Mouse (Mus musculus): ENCODE results near the gene Snx15. TPM values are rescaled to one million over a fixed set of nuclear protein-coding genes. Genes with fewer than 3 reads are reported as not detected.

Gene Snx15
- total and polyA plus RNA-seq, 3 experiments, result 15.3 to 15.7 (median 15.6) TPM

DNA sequence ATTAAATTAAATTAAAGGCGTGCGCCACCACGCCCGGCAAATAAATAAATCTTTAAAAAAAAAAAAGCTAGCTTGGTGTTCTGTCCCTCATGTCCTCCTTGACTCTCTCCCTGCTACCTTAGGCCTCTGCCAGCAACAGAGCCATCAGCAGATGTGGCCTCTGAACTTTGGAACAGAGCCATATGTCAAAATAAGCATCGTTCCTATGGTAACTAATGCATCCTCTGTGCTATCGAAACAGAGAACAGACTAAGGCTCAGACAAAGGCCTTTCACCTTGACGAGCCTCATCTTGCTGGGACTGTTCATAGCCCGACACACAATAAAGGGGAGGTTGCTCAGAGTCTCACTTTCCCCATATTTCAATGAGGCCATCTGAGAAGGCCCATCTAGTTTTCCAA is 4.8 kb downstream of the Snx15 start:
- peaks cover 5 to 40% of the 10 kb centered on the region in 2 experiments for H3K36me3 ChIP-seq (replicated peaks in 1 of 2; ENCODE audit: control insufficient read depth in 1 of 2, insufficient read depth in 1 of 2, low read length in 1 of 2)
- H3K27me3 ChIP-seq (replicated peaks), result no peaks in the 10 kb centered on the region
- no peak overlapping the region for H3K4me3 ChIP-seq (replicated peaks in 1 of 3; ENCODE audit: low read depth in 2 of 3, low read length in 2 of 3, poor library complexity in 1 of 3)
- peaks cover 0 to 14% of the 10 kb centered on the region in 2 experiments; a peak in 2 of 4 replicates for H3K4me1 ChIP-seq (ENCODE audit: control insufficient read depth in 1 of 2, insufficient read depth in 2 of 2)
- DNase-seq (ENCODE audit: extremely low read depth), result no peak
- H3K9ac ChIP-seq (ENCODE audit: insufficient read depth, low read depth), result 0 out of 2 replicates have a peak overlapping the region, but pooled peaks have one; percentile 6
- peak overlapping the region; percentile 46 for H3K4me2 ChIP-seq (ENCODE audit: insufficient read depth, low read depth, poor library complexity, severe bottlenecking)
- H3K27ac ChIP-seq (ENCODE audit: insufficient read depth, low read depth), result peak overlapping the region; percentile 53; the same call in 1 of the 2 replicates
- no peaks in the 10 kb centered on the region for H3K79me2 ChIP-seq (replicated peaks; ENCODE audit: control insufficient read depth, extremely low read depth, insufficient read depth, poor library complexity, severe bottlenecking)
- dilution Hi-C loops (cut with MboI; ENCODE audit: extremely low pct_ligation_motif_present, extremely low pct_unique_long_range_greater_than_20kb, low sequenced_read_pairs), result no loop called here
- TF ChIP-seq SIN3A (IDR thresholded peaks at IDR 0.05; ENCODE audit: low read length) (0 out of 2 replicates have a peak, but pooled peaks have one; percentile 62), ELF1 (IDR thresholded peaks at IDR 0.05; ENCODE audit: low read depth, low read length) (no peak)
- H3K9me3 ChIP-seq (replicated peaks; ENCODE audit: low read length), result no peaks in the 10 kb centered on the region
- in situ Hi-C loops (cut with MboI; ENCODE audit: low pct_ligation_motif_present, low pct_unique_long_range_greater_than_20kb, low sequenced_read_pairs), result loop anchor here (5.0 to 10.0 kb wide), 2 partner anchors 36 to 159 kb away; partner anchors contain the start of gene Pola2

DNA sequence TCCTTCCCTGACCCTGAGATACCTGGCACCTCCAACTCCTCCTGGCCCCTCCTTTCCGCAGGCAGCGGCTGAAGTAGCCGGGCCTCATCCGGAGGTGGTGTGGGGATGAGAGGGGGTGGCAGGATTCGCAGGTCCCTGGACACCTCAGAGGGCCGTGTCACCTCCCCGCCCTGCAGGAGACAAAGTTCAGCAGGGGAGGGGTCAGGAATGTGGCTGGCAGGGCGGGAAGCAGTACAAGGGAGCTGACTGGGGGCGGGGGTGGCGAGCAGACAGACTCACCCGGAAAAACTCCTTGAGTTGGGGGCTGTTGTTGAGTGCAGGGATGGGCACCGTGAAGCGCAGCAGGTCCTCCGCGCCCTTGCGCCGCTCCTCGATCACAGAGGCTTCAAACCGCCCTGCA is 6.3 kb downstream of the Snx15 start:
- TF ChIP-seq NELFE (IDR thresholded peaks at IDR 0.05; ENCODE audit: low read depth, low read length) (no peak), EP300 (IDR thresholded peaks at IDR 0.05; ENCODE audit: low read length) (no peak)

DNA sequence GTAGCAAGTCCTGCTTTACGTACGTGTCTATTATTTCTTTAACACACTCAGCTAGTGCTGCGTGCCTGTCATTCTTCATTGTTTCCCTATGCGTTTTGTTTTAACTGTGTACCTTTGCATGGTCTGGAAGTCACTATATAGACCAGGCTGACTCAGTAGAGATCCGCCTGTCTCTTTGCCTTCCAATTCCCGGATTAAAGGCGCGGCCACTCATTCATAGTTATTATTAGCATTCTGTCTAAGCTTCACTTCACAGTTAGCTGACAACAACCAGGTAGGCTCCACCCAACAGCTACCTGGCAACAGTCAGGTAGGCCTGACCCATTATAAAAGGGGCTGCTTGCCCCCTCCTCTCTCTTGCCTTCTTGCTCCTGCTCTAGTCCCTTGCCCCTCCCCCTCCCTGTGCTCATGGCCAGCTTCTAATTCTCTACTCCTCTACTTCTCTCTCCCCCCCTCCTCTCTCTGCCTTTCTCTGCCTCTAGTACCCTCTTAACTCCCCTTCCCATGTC is 9.4 kb downstream of the Snx15 start:
- Histone ChIP-seq H3K9me3 (replicated peaks; ENCODE audit: low read length) (no peaks in the 10 kb centered on the region), H3K27ac (ENCODE audit: insufficient read depth, low read depth) (peak overlapping the region; percentile 26), H3K4me2 (ENCODE audit: insufficient read depth, low read depth, poor library complexity, severe bottlenecking) (peak overlapping the region; percentile 37), H3K9ac (ENCODE audit: insufficient read depth, low read depth) (peak overlapping the region; percentile 62), H3K36me3 (replicated peaks in 1 of 2; ENCODE audit: control insufficient read depth in 1 of 2, insufficient read depth in 1 of 2, low read length in 1 of 2) (peaks cover 30 to 68% of the 10 kb centered on the region in 2 experiments), H3K79me2 (replicated peaks; ENCODE audit: control insufficient read depth, extremely low read depth, insufficient read depth, poor library complexity, severe bottlenecking) (peaks cover 14% of the 10 kb centered on the region), H3K4me3 (replicated peaks in 1 of 3; ENCODE audit: low read depth in 2 of 3, low read length in 2 of 3, poor library complexity in 1 of 3) (peak overlapping the region; percentile 60 to 90 (median 78)), H3K27me3 (replicated peaks) (no peaks in the 10 kb centered on the region), H3K4me1 (ENCODE audit: control insufficient read depth in 1 of 2, insufficient read depth in 2 of 2) (peaks cover 6 to 30% of the 10 kb centered on the region in 2 experiments; a peak in 3 of 4 replicates)
- dilution Hi-C loops (cut with MboI; ENCODE audit: extremely low pct_ligation_motif_present, extremely low pct_unique_long_range_greater_than_20kb, low sequenced_read_pairs), result no loop called here
- in situ Hi-C loops (cut with MboI; ENCODE audit: low pct_ligation_motif_present, low pct_unique_long_range_greater_than_20kb, low sequenced_read_pairs), result no loop called here
- no peak for DNase-seq (ENCODE audit: extremely low read depth)
- TF ChIP-seq CHD2 (IDR thresholded peaks at IDR 0.05; ENCODE audit: low read length), result 0 out of 2 replicates have a peak, but pooled peaks have one; percentile 14
- TF ChIP-seq RCOR1 (conservative IDR thresholded peaks at IDR 0.05; ENCODE audit: low read depth, low read length), result no peak
- TF ChIP-seq ZC3H11A (IDR thresholded peaks at IDR 0.05; ENCODE audit: low read depth, low read length), result no peak
- no peak for TF ChIP-seq ZMIZ1 (IDR thresholded peaks at IDR 0.05; ENCODE audit: low read depth, low read length)
- TF ChIP-seq EP300 (IDR thresholded peaks at IDR 0.05; ENCODE audit: low read length), result 0 out of 2 replicates have a peak, but pooled peaks have one; percentile 23
- 0 out of 2 replicates have a peak, but pooled peaks have one; percentile 2 for TF ChIP-seq SIN3A (IDR thresholded peaks at IDR 0.05; ENCODE audit: low read length)
- 0 out of 2 replicates have a peak, but pooled peaks have one; percentile 22 for TF ChIP-seq POLR2AphosphoS2 (IDR thresholded peaks at IDR 0.05; ENCODE audit: low read depth, low read length)
- TF ChIP-seq IRF4 (IDR thresholded peaks at IDR 0.05; ENCODE audit: low read depth, low read length), result peak; percentile 3; the same call in 1 of the 2 replicates
- TF ChIP-seq ELF1 (IDR thresholded peaks at IDR 0.05; ENCODE audit: low read depth, low read length), result no peak

More for the DNA sequence above, 6.3 kb downstream of the Snx15 start:
- Histone ChIP-seq H3K27me3 (replicated peaks) (no peaks in the 10 kb centered on the region), H3K79me2 (replicated peaks; ENCODE audit: control insufficient read depth, extremely low read depth, insufficient read depth, poor library complexity, severe bottlenecking) (peaks cover 9% of the 10 kb centered on the region), H3K27ac (ENCODE audit: insufficient read depth, low read depth) (no peak overlapping the region), H3K4me3 (replicated peaks in 1 of 3; ENCODE audit: low read depth in 2 of 3, low read length in 2 of 3, poor library complexity in 1 of 3) (no peak overlapping the region), H3K9me3 (replicated peaks; ENCODE audit: low read length) (no peaks in the 10 kb centered on the region), H3K9ac (ENCODE audit: insufficient read depth, low read depth) (no peak overlapping the region), H3K4me1 (ENCODE audit: control insufficient read depth in 1 of 2, insufficient read depth in 2 of 2) (peaks cover 1 to 16% of the 10 kb centered on the region in 2 experiments; a peak in 3 of 4 replicates), H3K4me2 (ENCODE audit: insufficient read depth, low read depth, poor library complexity, severe bottlenecking) (no peak overlapping the region), H3K36me3 (replicated peaks in 1 of 2; ENCODE audit: control insufficient read depth in 1 of 2, insufficient read depth in 1 of 2, low read length in 1 of 2) (peaks cover 5 to 42% of the 10 kb centered on the region in 2 experiments)
- in situ Hi-C loops (cut with MboI; ENCODE audit: low pct_ligation_motif_present, low pct_unique_long_range_greater_than_20kb, low sequenced_read_pairs), result loop anchor here (5.0 to 10.0 kb wide), 2 partner anchors 34 to 157 kb away; partner anchors contain the start of gene Pola2
- no peak for DNase-seq (ENCODE audit: extremely low read depth)
- dilution Hi-C loops (cut with MboI; ENCODE audit: extremely low pct_ligation_motif_present, extremely low pct_unique_long_range_greater_than_20kb, low sequenced_read_pairs), result no loop called here

Data from CH12.LX (cell line).